Mouse (Mus musculus): Measurements from ENCODE around the gene Gna11. TPM values are rescaled to one million over a fixed set of nuclear protein-coding genes. Genes with fewer than 3 reads are reported as not detected.
A peak's percentile ranks its signal among the peaks of the same experiment; 100 is the strongest.

The Gna11 gene
- total RNA-seq, 2 experiments from 2014 or later, result 74.2 to 74.4 TPM

GRCm38 (mm10) chr10:81489941-81490340 is 55.0 kb downstream of the Gna11 start:
- DNase-seq (ENCODE audit: low spot score in 2 of 2), result no peak

DNA sequence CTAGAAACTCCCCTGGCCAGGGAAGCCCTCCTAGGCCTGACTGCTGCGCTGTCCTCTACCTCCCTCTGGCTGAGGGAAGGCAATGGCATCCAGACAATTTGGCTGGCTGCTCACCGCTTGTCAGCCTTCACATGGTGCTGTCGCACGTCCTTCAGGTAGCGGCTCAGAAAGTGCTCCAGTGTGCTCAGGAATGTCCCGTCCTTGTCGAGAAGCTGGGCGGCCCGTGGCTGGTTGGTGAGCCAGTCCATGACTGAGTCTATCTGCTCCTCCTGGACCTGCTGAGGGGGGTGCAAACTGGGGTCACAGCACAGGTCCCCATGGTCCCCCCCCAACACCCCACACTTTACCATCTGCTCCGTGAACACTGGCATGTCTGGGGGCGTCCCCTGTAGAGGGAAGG is 56.9 kb downstream of the Gna11 start:
- DNase-seq (ENCODE audit: low spot score in 2 of 2), result no peak

- DNase-seq (ENCODE audit: low spot score in 2 of 2), result no peak
Measured at GRCm38 (mm10) chr10:81486496-81486895, 58.5 kb downstream of the Gna11 start.

DNA sequence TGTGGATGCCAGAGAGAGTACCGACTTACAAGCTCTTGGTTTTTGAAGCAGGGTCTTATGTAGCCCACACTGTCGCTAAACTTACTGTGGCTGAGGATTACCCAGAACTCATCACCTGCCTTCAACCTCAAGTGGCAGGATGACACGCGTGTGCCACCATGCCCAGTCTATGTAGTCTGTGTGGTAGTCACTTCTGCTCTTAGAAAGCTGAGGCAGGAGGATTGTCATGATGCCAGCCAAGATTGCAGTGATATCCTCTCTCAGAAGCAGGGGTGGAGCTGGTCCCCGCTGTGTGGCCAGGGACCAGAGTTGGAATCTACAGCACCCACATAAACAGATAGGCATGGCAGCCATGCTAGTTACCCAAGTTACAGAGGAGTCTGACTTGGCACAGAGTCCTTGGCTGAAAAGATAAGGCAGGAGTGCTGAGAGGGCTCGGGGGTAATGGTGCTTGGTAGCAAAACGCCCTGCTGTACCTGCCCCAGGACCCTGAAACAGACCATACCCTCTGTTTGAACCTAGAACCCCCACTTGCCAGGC is 59.4 kb downstream of the Gna11 start:
- DNase-seq (ENCODE audit: low spot score in 2 of 2), result no peak

GRCm38 (mm10) chr10:81485060-81485449 is 59.9 kb downstream of the Gna11 start:
- no peak for DNase-seq (ENCODE audit: low spot score in 2 of 2)

DNA sequence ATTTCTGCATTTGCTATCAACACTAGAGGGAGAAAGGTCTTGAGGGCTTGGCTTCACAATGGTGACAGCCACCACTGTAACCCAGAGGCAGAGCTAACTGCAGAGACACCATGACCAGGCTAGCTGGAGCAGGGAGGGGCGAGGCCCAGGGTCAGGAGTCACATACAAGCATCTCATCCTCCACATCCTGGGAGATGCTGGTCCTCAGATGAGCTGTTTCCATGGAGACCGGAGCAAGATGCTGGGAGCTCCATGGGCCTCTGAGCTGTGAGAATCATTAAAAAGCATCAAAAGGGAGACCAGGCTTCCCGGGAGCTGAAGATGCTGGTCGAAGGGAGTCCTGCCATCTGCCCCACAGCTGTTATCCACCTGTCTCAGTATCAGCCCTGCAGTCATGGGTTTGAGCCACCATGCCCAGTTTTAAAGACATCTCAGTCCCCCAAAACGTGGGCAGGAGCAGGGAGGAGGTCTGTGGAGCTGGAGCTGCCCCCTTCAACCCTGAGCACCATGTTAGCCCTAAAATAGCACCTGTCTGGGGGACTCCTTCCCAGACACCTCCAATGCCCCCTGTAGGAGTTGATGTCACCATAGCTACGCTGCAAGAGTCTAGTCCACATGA is 60.4 kb downstream of the Gna11 start:
- no peak for DNase-seq (ENCODE audit: low spot score in 2 of 2)

DNA sequence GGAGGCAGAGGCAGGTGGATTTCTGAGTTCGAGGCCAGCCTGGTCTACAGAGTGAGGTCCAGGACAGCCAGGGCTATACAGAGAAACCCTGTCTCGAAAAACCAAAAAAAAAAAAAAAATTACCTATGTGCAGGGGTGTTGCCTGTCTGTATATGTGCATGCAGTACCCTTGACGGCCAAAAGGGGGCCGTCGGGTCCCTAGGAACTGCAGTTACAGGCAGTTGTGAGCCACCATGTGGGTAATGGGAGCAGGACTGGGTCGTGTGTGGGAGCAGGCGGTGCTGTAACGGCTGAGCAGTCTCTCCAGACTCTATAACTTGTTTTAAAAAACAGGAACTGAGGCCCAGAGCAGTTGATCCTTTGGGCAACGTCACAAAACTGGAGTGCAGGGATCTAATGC is 61.0 kb downstream of the Gna11 start:
- DNase-seq (ENCODE audit: low spot score in 2 of 2), result no peak

- DNase-seq (ENCODE audit: low spot score in 2 of 2), result peak in 1 of 2 experiments; percentile 46
Measured at GRCm38 (mm10) chr10:81482533-81482889, 62.5 kb downstream of the Gna11 start, which contains the start of gene Celf5. TSS of gene Celf5 (minus strand) at chr10:81482709.

- no peak for DNase-seq (ENCODE audit: low spot score in 2 of 2)
Measured at GRCm38 (mm10) chr10:81481605-81482532, 63.1 kb downstream of the Gna11 start.

Small RNA genes within 50 kb of the gene (microRNA-seq; reads per million reads assigned to microRNA genes)
- gene Gm25595, result not detected

Other genes starting within 250 kb of the Gna11 start
- 10 to 100 TPM; 43.8 to 44.4 TPM for gene Cactin, start 224.1 kb downstream of the Gna11 start, total RNA-seq (2021)
- gene Tbxa2r, start 216.5 kb downstream of the Gna11 start, total RNA-seq (2021), result 10 to 100 TPM; 27.3 to 30.6 TPM
- gene Gipc3, start 201.9 kb downstream of the Gna11 start, total RNA-seq (2021), result 1 to 10 TPM; 2.3 to 2.6 TPM
- 100 to 1,000 TPM; 107 to 108 TPM for gene Hmg20b, start 194.7 kb downstream of the Gna11 start, total RNA-seq (2021)
- gene Mfsd12, start 187.7 kb downstream of the Gna11 start, total RNA-seq (2021), result 10 to 100 TPM; 21.2 to 22.0 TPM
- gene 4930404N11Rik, start 179.4 kb downstream of the Gna11 start, total RNA-seq (2021), result 1 to 10 TPM; 6.3 to 8.2 TPM
- gene Fzr1, start 166.7 kb downstream of the Gna11 start, total RNA-seq (2021), result 10 to 100 TPM; 69.1 to 70.7 TPM
- gene Dohh, start 160.8 kb downstream of the Gna11 start, total RNA-seq (2021), result 10 to 100 TPM; 49.4 to 49.7 TPM
- gene Gm48551, start 160.7 kb downstream of the Gna11 start, total RNA-seq (2021), result 1 to 10 TPM; 1.7 to 1.8 TPM
- 1 to 10 TPM; 2.6 to 4.1 TPM for gene Gm48552, start 156.2 kb downstream of the Gna11 start, total RNA-seq (2021)
- 10 to 100 TPM in 1 of 2 experiments, 1 to 10 TPM in 1; 1.2 to 13.2 TPM for gene Smim24, start 152.1 kb downstream of the Gna11 start, total RNA-seq (2021)
- 100 to 1,000 TPM; 120 to 129 TPM for gene Nfic, start 89.6 kb downstream of the Gna11 start, total RNA-seq (2021)
- 1 to 10 TPM; 3.5 to 4.2 TPM for gene Celf5, start 62.5 kb downstream of the Gna11 start, total RNA-seq (2021)
- gene Ncln, start 48.8 kb downstream of the Gna11 start, total RNA-seq (2021), result 100 to 1,000 TPM; 107 to 117 TPM
- gene S1pr4, start 45.1 kb downstream of the Gna11 start, total RNA-seq (2021), result 1 to 10 TPM; 2.0 to 2.7 TPM
- 1 to 10 TPM in 1 of 2 experiments, under 1 TPM in 1; 0.67 to 1.2 TPM for gene Gna15, start 21.0 kb downstream of the Gna11 start, total RNA-seq (2021)
- gene Aes, start 14.3 kb upstream of the Gna11 start, total RNA-seq (2021), result 100 to 1,000 TPM; 639 to 647 TPM
- gene Tle2, start 29.4 kb upstream of the Gna11 start, total RNA-seq (2021), result 10 to 100 TPM; 24.9 to 30.4 TPM
- gene Tle6, start 55.9 kb upstream of the Gna11 start, total RNA-seq (2021), result 10 to 100 TPM; 12.8 to 20.2 TPM
- 1 to 10 TPM; 1.1 to 2.1 TPM for gene BC025920, start 61.1 kb upstream of the Gna11 start, total RNA-seq (2021)
- gene Sirt6, start 82.6 kb upstream of the Gna11 start, total RNA-seq (2021), result 10 to 100 TPM; 40.1 to 40.7 TPM
- gene Ankrd24, start 83.3 kb upstream of the Gna11 start, total RNA-seq (2021), result 10 to 100 TPM; 38.7 to 50.5 TPM
- gene Gm10778, start 103.9 kb upstream of the Gna11 start, total RNA-seq (2021), result 1 to 10 TPM; 3.0 to 3.9 TPM
- gene Zfp433, start 159.6 kb upstream of the Gna11 start, total RNA-seq (2021), result 10 to 100 TPM in 1 of 2 experiments, 1 to 10 TPM in 1; 8.7 to 14.6 TPM
- 1 to 10 TPM; 4.8 to 7.5 TPM for gene Gm3055, start 226.0 kb upstream of the Gna11 start, total RNA-seq (2021)